Mouse (Mus musculus) cerebral cortex, adult 2 months (tissue): ENCODE data around the gene Them5.

Source experiments
- WGBS: fragments of 180-500 bp; shearing (Covaris S2); methylation state at CpG from one replicate; pipeline ENCODE4 v1.1.7; 2018; 5-methylcytosine and 5-hydroxymethylcytosine counted together

Gene Them5

DNA sequence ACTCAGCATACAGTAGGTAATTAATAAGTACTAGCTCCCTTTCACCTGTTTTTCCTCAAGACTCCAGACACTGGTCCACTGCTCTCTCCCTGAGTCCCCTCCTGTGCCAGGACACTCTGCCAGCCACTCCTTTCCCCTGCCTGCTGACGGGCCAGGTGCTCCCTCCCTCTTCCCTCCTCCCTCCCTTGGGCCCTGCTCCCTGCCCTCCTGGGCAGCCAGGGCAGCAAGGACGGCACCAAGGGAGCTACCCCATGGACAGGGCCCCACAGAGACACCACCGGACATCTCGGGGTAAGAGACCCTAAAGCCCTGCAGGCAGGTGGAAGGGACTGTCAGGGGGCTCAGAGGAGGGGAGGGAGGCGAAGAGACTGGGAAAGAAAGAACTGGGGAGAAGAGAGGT is 30.7 kb downstream of the Them5 start, which contains the start of gene Rorc:
Gene Rorc, plus strand, starts transcription at position 154 of the 400 bp plus-strand sequence.
- WGBS: 41% methylated on average over 5 of the region's 5 CpGs

DNA sequence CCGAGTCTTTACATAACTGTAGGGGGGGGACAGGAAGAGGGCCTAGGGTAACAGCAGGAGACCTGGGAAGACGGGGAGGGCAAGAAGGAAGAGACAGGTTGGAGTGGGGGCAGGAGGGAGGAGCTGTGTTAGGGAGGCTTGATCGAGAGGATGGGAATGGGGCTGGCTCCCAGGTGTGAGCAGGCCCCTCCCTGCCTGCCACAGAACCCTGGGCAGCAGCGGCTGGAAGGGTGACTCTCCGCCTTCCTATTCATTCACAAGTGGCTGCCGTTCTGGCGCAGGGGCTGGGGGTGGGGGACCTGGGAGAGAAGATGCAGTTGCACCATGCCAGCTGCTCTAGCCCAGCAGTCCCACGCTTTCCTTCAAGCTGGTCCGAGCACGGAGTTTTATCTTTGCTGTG is 31.2 kb downstream of the Them5 start:
- WGBS: 5% methylated on average over 10 of the region's 10 CpGs

DNA sequence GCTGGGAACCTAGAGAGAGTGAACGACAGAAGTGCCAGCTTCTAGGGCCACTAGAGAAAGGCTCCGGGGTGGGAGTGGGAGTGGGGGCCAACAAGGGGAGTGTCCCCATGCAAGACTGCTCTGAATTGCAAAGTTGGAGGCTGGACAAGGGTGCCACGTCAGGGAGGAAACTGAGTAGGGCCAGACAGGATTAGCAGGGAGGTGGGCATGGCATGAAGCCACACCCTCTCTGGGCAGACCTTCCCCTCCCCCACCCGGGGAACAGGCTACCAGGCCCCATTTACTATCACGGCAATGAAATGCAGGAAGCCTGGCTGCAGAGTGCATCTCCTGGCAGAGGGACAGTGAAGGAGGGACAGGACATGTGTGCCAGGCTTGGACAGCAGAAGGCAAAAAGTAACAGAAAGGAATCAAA is 31.7 kb downstream of the Them5 start:
- 7% methylated on average over 5 of the region's 5 CpGs for WGBS

DNA sequence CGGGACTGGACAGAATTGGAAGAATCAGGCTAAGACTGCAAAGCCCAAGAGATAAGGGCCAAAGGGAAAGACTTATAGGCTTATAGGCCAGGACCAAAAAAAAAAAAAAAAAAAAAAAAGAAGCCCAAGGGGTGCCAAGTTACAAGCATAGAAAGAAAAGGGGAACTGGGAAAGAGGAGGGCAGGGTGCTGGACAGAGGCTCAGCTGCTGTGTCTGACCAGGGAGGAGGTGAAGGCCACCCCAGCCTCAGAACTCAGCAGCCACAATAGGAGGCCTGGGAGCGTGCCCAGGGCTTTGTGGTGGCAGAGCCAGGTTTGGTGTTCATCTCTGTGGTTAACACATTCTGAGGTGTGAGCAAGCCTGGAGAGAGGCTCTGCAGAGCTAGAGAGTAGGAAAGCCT is 33.2 kb downstream of the Them5 start:
- WGBS: 92% methylated on average over 2 of the region's 2 CpGs

DNA sequence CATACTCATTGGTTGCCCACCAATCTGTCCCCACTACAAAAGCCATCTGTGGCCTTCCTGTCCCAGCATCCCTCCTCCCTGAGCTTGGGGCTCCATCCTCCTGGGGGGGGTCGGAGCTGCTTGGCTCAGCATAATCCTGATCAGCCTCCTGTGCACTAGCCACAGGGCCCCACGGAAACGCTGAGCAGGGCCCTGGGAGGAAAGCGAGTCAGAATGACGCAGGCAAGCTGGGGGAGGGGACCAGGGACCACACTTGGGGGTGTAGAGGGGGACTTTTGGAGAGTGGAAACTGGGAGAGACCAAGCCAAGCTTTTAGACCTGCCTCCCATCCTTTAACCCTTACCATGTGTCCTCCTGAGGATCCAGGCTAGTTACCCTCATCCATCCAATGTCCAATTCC is 34.0 kb downstream of the Them5 start:
- WGBS: 84% methylated on average over 5 of the region's 5 CpGs

DNA sequence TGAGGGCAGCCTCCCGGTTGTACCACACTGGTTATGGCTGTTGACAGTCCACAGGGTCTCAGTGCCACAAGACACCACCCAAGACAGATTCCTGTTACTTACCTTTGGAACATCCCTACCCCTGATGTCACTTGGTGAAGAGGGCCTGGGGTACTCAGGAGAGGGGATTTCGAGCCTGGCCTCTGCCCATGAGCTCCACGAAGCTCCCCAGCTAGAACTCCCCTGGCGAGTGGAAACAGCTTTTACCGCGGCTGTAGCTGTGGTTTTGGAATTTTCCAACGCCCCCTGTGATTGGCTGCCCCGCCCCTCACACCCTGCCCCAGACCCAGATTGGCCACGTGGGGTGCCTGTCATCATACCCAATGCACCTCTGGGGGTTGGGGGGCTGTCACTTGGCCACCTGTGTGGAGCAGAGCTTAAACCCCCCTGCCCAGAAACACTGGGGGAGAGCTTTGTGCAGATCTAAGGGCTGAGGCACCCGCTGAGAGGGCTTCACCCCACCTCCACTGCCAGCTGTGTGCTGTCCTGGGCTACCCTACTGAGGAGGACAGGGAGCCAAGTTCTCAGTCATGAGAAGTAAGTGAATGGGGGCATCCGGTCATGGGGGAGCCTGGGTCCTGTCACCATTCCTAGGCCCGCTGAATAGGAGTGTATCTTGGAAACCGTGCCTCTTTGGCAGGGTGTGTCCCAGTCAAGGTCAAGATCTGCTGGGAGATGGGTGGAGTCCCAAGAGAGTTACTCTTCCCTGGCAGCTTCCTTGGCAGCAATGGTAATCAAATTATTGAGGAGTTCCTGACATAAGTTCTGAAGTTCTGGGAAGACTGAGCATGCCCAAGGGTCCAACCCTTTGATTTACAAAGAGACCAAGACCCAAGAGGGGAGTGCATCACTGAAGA is 35.4 kb downstream of the Them5 start:
- WGBS: 46% methylated on average over 13 of the region's 13 CpGs

DNA sequence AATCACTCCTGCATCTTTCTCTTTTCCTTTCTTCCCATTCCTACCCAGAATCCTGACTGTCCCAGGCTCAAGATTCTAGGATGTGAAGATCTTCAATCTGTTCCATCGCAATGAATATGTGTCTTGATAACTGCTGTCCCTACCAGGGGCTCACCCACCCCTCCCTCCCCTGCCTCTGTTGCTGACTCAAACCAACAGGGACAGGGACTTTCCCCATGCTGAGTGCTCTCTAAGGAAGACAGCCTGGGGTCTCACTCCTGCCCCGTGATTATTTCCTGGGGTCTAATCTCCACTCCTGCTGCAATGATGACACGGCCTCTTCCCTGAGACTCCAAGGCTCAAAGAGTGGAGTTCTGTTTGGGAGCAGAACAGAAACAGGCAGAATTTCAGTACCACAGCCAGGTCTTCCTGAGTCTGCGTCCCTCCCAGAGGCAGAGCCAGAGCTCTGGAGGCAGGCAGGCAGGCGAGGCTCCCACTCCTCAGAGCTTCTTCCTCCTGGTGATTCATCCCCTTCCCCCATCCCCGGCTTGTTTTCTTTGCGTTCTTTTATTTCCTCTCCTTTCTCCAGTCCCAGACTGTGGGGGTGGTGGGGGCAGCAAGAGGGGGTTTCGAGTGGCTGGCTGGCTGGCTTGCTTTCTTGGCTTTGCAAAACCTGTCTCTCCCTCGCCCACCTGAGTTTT is 38.1 kb downstream of the Them5 start:
- 37% methylated on average over 9 of the region's 9 CpGs for WGBS

DNA sequence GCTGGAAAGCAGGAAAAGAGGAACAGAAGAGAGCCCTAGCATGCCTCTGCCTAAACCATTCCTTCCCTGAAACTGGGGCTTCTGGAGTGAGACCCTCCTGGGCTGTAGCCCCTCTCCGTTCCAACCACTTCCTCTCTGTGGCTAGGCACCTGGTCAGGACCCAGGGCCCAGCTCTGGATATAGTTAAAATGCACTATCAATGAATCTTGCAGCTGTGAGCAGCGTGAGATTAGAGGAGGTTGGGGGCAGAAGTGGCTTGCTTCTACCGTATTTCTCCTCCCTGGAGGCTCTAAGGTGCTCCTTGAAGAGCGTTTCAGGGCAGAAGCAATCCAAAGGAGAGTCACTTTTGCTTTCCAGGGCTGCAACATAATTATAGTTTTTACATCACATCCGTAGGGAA is 40.4 kb downstream of the Them5 start:
- WGBS: 81% methylated on average over 5 of the region's 5 CpGs

DNA sequence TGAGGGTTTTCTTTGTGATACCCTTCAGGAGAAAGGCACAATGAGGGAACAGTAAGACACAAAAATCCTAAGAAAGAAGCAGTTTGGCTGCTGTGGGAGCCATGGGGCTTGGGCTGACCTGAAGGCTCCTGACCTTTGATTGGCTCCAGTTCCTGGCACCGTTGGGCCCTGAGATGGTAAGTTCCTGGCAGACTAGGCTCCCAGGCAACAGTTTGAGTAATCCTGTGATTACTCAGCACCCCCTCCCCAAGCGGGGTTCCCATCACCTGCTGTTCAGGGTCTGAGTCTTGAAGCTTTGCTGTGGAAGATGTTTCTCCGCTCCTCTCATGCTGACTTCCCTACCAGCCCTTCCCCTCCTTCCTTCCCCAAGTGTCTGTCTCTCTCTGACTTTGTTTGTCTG is 41.6 kb downstream of the Them5 start:
- 82% methylated on average over 3 of the region's 3 CpGs for WGBS

DNA sequence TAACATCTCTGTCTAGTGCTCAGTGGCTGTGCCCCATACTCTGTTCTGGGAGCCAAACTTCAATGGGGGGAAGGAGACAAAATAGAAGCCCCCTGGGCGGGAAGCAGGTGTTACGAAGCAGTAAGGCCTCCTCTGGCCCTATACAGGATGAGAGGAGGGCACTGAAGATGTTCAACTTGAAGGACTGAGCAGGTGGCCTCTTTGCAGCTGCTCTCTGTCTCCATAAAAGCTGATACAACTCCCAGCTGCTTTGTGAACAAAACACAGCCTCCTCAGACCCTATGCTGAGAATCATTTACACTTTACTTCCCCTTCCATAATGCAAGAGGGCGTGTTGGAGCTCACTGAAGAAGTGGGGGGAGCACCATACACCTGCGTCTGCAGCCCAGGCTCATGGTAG is 44.8 kb downstream of the Them5 start:
- WGBS: 77% methylated on average over 4 of the region's 4 CpGs

DNA sequence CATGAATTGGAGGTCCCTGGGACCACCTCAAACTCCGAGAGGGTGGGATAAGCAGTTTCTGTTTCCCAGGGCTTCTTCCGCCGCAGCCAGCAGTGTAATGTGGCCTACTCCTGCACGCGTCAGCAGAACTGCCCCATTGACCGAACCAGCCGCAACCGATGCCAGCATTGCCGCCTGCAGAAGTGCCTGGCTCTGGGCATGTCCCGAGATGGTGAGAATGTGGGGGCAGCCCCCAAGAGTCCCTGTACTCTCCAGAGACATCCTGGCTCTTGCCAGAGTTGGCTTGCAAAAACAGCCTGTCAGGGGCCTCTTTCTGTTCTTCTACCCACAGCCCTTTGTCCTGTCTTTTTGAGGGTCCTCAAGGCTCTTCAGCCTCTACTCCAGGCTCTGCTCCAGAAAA is 45.5 kb downstream of the Them5 start:
- 91% methylated on average over 10 of the region's 10 CpGs for WGBS

DNA sequence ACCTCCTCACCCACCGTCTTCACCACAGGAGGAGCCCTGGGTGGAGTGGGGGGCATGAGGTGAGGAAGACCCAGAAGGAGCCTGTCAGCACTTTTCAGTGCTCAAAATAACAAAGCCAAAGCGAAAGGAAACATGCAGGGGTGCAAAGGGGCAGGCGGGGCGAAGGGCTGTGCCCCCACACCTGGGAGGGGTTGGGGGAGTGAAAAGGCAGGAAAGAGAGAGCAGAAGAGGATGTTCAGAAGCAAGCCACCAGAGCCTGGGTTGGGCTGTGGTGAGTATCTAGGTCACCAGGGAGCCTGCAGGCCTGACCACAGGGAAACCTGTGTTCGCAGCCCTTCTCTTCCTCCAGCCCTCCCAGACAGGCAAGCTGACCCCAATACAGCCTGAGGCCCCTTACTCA is 46.1 kb downstream of the Them5 start:
- WGBS: 73% methylated on average over 5 of the region's 5 CpGs

DNA sequence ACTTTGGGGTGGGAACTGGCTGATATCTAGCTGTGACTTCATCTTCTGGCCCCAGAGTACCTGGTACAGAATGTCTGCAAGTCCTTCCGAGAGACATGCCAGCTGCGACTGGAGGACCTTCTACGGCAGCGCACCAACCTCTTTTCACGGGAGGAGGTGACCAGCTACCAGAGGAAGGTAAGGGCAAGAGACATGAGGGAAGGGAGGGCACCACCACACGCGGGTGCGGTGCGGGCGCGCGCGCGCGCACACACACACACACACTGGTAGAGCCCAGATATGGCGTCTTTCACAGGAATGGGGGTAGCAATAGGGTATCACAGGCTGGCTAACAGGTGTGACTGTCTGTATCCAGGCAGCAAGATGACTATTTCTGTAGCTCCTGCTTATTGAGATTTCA is 47.5 kb downstream of the Them5 start:
- WGBS: 97% methylated on average over 16 of the region's 16 CpGs

DNA sequence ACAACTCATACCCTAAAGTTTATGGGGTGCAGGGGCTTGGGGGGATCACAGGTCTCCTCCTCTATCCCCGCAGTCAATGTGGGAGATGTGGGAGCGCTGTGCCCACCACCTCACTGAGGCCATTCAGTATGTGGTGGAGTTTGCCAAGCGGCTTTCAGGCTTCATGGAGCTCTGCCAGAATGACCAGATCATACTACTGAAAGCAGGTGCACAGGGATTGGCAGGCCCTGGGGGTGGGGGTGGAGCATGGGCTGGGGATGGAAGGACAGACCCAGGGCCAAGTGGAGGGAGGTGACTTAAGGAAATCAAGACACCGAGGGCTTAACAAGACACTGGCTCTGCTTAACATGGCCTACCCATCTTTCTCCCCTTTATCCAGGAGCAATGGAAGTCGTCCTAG is 49.1 kb downstream of the Them5 start:
- 73% methylated on average over 5 of the region's 5 CpGs for WGBS

DNA sequence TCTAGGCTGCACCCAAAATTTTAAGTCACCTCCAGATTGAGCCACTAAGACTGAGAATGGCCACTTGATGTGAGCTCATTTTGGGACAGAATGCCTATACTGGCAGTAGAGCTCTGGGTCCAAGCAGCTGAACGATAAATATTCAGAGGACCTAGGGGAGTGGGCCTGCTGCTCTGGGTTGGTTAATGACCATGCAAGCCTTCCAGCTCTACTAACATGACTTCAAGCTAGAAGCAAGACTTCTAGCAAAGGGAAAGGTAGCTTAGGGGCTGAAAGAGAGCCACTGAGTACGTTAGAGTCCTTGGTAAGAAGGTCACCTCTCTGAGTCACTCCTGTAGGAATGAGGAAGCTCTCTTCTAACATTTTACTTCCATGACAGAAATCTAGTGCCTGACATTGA is 50.2 kb downstream of the Them5 start:
- 86% methylated on average over 2 of the region's 2 CpGs for WGBS

DNA sequence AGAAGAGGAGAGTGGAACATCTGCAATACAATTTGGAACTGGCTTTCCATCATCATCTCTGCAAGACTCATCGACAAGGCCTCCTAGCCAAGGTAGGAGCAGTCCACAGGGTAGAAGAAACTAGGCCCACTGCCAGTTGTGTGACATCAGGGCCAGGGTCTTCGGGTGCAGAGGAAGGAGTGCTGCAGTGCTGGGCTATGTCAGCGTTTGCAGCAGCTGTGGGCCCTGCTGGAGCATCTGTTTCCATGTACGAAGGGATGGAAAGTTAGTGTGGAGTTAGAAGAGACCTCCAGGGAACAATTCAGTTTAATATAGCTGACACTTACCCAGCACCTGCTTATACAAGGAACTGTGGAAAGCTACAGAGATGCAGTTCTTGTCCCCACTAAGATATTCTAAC is 51.1 kb downstream of the Them5 start:
- 78% methylated on average over 4 of the region's 4 CpGs for whole genome bisulfite sequencing

DNA sequence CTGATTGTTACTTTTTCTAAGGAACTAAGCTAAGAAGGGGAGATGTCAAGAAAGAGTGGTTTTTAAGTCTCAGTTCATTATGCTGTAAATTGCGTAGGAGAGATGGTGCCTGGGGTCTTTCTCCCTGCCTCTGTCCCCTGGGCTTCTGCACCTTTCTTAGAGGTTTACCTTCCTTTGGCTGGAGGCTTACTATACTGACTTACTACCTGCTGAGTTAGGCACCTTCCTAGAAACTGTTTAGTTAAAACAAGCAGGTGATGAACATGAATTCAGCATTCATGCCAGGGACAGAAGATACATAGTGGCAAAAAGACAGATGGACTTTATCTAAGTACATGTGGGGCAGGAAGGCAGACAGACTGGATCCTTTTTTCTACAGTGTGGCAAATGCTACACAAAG is 54.4 kb downstream of the Them5 start:
- WGBS: 91% methylated on average over 1 of the region's 1 CpGs

DNA sequence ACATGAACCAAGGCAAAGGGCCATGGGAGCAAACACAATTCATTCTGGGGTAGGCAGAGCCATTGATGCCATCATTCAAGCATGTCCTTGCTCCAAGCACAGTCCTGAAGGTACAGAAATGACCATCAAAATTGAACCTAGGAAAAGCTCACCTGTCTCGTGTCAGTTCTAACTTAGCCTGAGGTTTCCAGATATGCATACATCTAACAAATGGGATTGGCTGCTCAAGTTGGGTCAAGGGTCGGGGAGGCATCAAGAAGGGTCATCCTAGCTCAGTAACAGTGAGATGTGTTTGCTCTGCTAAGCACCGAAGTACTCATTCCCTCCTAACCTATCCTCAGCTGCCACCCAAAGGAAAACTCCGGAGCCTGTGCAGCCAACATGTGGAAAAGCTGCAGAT is 55.0 kb downstream of the Them5 start:
- 91% methylated on average over 4 of the region's 4 CpGs for WGBS
